Mouse (Mus musculus): ENCODE measurements around the gene Ust. TPM values are rescaled to one million over a fixed set of nuclear protein-coding genes. Genes with fewer than 3 reads are reported as not detected.
"Not testable (repeated sequence)": the region's sequence is repeated elsewhere in the genome, so short reads cannot be mapped to it uniquely, and the experiment has no call there.

Gene Ust
- total RNA-seq (2021) = 1 to 10 TPM; 5.3 to 7.6 TPM
- 2.9 and 3.4 TPM in 2 replicates for polyA plus RNA-seq (2012; rRNA removed)
- long read RNA-seq, full-length matches to known transcripts = 1 of 4 reads
- long read RNA-seq, partial matches to known transcripts = 0 of 4 reads
- long read RNA-seq, other reads (novel, unspliced or antisense) = 3 of 4 reads

DNA sequence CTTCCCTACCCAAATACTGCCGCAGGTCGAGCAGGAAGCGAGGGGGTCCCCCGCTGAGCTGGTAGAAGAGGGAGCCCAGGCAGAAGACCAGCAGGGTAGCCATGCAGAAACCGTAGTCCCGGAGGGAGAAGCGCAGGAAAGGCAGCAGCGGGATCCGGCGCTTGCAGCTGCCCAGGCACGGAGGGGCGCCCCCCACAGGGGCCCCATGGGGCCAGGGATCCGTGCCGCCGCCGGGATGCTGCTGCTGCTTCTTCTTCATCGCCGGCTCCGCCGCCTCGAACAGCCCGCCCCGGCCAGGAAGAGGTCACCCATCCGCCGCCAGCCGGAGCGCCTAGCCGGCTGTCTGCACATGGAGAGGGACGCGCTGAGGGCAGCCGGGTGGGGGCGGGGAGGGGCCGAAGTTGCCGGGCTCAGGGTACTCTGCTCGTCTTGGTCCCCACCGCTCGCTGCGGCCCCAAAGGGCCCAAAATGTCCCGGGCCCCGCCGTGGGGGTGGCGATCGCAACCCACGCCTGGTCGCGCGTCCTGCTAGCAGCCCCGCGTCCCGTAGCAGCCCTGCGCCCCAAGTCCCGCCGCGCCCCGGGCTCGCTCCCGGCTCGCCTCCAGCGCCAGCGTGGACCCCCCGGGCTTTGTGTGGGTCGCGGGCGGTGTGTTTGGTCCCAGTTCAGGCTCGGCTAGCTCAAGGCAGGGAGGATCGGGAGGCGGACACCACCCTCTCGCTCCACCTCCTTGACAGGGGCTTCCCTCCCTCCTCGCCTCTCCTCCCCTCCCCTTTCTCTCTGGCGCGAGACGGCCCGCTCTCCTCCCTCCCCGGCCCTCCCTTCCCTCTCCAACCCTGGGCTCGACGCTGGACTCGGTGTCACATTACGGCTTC, at the start of gene Ust:
Gene Ust, minus strand, starts transcription at position 685 of the 873 bp plus-strand sequence.
- DNase-seq = peak; percentile 91

DNA sequence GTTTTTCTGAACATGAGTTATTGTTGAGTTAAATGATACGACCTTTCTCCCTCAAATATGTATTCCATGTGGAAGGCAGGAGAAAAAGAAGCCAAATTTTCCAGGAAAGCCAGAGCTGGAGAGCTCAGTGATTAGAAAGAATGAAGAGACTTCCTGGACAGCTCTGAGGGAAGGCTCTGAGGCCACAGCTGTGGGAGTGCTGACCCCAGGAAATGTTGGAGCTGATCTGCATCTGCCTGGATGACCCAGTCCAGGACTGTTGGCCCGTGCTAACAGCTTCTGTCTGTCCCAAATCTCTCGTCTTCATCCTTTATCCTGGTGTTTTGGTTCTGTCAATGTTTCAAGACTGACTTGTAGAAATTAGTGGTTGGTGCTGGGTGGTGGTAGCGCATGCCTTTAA, 42.7 kb upstream of the Ust start:
- no peak for DNase-seq

DNA sequence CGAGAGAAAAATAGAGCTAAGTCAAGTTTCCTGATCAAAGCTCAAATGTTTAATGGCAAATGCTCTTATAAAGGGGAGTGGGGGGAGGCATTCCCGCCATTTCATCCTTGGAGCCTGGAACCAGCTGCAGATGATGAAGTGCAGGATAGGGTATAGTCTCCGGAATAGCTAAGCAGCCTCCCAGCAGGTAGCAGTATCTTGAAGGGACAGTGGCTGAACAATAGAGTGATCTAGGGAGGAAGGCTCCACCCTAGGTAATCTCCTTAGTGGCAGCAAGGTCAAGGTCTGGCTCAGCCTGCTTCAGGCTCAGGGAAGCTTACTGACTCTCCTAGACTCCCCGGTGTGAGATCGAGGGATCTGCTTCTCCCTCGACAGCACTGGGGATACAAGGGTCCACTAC, 40.9 kb upstream of the Ust start:
- not testable (repeated sequence) for DNase-seq

DNA sequence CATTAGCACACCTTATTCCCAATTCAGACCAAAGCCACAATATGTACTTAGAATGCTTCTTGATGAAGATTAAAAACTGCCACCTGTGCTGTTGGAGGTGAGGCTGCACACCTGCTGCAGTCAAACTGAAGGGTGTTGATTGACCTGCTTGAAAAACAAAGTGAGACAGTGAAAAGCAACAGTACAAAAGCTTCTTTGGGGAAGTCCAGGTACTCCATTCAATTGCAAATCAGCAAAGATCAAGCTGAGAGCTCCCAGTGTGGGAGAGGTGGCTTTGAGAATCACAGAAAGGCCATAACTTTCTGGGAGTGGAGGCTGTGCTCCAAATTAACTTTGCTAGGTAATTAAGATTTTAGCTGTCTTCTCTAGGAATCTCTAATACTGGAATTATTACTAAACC, 33.6 kb upstream of the Ust start:
- DNase-seq = not testable (repeated sequence)

DNA sequence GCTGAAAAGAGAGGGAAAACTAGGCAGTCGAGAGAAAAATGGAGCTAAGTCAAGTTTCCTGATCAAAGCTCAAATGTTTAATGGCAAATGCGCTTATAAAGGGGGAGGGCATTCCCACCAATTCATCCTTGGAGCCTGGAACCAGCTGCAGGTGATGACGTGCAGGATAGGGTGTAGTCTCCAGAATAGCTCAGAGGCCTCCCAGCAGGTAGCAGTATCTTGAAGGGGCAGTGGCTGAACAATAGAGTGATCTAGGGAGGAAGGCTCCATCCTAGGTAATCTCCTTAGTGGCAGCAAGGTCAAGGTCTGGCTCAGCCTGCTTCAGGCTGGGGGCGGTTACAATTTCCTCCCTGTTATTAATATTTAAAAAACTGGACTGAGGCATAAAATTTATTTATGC, 33.0 kb upstream of the Ust start:
- DNase-seq = not testable (repeated sequence)

DNA sequence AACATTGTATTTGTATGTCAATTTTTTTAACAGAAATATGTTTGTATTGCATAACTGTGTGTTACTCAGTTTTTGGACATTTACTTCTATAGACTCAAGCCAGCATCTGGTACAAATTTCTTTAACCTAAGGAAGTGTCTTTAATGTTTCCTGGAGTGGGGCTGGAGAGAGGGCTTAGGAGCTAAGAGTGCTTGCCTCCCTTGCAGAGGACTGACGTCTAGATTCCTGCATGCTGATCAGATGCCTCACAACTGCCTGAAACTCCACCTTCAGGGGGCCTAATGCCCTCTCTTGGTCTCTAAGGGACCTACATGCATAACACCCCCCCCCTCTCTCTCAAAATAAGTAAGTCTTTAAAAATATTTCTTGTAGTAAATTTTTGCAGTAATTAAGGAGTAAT, 22.9 kb upstream of the Ust start:
- no peak for DNase-seq

DNA sequence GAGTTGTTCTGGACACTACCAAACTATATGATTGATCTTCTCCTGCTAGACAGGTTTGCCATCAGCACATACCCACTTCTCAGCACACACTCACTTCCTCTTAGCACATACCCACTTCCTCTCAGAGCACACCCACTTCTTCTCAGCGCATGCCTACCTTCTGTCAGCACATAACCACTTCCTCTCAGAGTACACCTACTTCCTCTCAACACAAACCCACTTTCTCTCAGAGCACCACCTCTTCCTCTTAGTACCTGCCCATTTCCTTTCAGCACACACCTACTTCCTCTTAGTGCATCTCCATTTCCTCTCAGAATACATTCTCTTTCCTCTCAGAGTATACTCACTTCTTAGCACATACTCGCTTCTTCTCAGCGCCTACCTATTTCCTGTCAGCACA, 16.8 kb upstream of the Ust start:
- DNase-seq = no peak

DNA sequence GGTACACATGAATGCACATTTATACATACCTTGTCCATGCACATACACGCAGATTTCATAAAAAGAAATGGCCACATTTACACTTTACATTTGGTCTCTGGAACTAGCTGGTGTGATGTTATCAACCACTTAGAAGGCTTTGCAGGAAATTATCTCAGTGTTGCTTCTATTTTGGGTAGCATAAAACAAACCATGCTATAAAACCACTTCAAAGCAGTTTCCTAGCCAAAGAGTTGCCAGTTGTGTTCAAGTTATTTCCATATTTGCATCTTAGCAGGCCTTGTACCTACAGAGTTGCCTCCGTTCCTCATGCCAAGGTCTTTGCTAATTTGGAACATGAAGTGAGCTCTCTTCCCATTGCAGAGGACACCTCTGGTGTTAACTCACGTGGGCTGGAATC, 13.0 kb upstream of the Ust start:
- DNase-seq = no peak

DNA sequence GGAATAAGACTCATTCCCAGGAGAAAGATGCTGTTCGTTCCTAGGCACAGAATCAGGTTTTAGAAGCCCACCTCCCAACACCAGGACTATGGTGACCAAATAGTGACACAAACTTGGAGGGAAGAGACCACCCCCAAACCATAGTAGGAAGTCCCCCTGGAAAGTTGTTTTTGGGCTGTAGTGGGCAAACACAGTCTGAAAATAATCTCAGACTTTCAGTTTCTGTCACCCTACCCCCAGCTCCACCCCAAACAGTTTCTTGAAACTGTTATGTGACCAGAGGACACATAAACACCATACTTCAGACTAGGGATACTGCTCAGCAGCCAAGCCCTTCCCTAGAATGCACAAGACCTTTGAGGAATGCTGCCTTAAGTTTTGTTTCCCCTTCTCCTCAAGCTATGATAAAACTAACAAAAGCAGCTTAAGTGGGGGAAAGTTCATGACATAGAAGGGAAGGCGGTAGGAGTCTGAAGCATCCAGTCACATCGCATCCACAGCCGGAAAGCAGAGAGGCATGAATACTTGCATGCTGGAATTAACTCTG, 12.0 kb upstream of the Ust start:
- DNase-seq = no peak

DNA sequence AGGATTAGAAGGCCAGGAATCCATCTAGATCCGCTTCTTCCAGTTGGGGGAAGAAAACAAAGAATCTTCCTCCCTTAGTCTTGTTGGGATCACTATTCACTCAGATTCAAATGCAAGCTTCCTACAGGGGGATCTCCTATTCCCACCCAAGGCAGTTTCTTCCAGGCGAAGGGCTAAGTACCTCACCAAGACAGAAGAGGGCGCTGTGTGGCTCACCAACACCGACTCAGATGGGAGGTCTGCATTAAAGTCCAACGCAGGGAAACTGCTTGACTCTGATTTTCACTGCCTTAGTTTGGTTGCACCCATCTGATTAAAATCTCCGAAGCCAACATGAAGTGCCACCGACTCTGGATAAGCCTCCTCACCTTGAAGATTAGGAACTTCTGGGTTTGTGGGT, 10.5 kb upstream of the Ust start:
- DNase-seq = peak; percentile 21

DNA sequence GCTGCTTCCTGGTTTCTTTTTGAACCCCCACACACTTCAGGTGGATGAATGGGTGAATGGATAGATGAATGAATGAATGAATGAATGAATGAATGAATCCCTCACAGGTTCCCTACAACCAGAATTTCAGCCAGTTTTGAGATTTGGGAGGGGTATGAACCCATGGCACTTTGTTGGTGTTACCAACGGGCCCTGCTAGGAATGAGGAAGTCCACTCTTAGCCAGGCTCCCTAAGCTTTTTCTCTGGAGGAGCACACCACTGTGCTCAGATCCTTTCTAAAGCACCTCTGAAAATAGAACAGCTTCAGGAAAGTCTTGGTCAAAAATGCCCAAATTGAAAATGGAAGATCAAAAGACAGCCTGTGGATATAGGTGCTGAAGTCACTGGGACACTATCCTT, 6.7 kb upstream of the Ust start:
- DNase-seq = no peak

DNA sequence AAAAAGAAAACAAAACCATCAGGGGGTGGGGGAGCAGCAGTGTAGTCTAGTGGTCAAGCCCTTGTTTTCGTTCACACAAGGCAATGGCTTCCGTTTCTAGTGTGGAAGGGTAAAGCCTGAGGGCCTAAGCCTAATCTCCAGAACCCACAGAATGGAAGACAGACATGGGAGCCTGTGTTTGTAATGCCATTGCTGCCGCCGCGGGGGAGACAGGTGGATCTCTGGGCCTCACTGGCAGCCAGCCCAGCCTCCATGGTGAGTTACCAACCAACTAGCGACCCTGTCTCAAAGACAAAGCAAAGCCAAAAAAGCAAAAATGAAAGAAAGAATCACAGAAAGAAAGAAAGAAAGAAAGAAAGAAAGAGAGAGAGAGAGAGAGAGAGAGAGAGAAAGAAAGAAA, 2.9 kb upstream of the Ust start:
- no peak for DNase-seq

DNA sequence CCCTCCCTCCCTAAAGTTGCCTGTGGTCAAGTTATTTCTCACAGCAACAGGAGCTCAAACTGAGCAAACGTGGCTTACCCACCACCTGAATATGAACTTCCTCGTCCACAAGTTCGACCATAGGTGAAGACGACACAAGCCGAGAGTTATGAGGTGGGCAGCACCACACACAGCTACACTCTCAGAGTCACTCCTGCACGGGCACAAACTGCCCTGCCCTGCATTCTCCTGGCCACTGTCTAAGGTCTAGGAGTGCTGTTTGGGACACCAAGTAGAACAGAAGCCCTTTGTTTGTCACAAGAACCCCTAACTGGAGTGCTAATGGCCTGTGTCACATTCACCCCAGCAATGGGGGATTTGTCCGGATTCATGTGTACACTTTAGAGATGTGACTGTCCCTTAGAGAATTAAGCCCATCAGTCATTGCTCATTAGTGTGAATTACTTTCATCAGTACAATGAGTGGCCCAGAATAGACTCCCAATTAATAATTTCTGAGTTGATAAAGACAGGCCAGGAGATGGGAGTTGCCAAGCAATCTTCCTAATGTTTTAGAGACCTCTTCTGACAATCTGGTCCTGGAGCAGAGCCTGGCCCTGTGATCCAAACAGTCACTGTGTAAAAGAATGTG, 2.3 kb upstream of the Ust start:
- no peak for DNase-seq

DNA sequence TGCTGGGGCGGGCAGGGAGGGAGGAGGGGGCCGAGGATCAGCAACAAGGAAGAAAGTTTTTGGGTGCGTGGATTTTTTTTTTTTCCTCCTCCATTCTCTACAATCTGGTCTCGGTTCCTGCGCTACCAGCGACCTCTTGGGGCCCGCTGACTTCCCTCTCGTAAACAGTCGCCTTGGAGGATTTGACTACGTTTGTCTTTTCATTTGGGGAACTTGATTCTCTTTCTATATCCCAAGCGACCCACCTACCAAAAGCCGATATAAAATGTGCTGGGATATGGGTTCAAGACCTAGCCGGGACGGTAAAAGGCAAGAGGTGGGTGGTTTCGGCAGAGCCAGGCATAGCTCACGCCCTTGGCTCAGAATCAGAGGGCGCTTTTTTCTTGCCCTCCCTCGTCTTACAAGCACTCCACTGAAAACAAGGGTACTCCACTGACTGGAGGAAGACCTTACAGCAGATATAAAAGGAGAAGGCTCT, 428 bp upstream of the Ust start:
- no peak for DNase-seq

DNA sequence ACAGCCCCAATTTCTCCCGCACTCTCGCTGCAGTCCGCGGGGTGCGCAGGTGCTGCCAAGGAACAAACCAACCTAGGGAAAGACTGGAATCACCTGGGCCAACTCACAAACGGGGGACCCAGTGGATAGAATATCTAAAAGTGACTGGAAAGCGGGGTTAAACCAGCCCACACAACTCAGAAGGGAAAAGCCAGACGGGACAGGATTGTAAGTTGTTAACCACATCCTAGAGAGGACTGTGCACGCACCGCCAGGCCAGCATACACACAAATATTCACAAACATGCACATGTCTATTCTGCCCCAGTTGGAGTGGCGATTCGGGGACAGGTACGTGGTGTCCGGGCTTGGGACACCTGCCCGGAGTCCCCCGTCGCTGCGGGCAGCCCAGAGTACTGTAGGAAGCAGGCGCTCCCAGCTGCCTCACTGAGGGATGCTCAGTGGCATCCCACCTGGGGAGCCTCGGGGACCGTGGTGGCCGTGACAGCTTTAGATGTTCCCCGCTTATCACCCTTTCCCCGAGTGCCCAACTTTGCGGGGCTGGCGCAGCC, 959 bp downstream of the Ust start:
- DNase-seq = no peak

DNA sequence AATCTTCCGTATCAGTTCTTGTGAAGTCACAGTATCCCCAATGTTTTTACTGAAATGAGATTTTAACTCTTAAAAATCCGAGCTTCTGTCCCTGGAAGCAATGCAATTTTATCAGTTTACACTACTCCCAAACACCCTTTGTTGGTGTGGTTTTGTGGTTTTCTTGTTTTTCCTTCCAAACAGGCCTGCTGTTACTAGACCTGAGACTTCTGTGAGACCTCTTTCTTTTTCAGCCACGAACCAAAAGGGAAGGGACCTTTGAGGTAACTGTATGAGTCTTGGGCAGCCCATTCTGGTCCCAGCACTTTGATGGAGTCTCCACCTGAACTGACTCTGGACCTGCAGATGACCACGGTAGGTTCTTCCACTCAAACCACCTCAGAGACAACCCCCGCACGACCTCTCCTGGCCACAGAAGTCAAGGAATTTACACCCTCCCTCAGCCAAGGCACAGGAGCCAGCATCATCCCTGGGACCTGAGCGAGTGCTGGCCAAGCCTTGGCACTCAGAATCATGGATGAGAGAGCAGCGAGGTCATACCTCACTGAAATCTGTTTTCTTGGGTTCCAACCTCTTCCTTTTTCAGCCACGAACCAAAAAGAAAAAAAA, 1.6 kb downstream of the Ust start:
- DNase-seq = no peak

DNA sequence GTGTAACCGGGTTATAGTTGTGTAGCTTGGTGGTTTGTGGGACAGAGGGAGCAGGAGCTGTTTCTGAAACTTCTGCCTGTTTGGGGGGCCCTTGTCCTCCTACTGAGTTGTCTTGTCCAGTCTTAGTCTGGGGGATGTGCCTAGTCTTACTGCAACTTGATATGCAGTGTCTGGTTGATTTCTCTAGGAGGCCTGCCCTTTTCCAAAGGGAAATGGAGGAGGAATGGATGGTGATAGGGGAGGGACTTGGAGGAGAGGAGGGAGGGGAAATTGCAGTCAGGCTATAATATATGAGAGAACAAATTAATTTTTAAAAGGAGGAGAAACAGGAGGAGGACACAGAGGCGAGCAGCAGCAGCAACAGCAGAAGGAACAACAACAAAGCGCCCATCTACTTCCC, 4.9 kb downstream of the Ust start:
- no peak for DNase-seq

DNA sequence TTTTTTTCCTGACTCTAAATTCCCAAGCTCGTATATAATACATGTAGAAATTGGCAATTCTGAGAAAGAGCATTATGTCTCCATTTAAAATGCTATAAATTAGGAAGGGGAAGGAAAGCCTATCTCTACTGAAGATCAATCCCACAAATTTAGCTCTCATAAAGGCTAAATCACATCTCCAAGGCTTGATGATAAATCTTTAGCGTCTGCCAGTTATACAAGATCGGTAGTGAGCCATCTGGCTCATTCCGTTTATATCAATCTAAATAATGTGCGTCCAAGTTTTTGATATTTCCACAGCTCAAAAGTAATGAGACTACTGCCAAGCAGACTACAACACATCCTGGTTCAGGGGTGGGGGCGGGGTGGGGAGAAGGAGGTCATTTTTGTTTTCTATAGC, 6.4 kb downstream of the Ust start:
- no peak for DNase-seq

DNA sequence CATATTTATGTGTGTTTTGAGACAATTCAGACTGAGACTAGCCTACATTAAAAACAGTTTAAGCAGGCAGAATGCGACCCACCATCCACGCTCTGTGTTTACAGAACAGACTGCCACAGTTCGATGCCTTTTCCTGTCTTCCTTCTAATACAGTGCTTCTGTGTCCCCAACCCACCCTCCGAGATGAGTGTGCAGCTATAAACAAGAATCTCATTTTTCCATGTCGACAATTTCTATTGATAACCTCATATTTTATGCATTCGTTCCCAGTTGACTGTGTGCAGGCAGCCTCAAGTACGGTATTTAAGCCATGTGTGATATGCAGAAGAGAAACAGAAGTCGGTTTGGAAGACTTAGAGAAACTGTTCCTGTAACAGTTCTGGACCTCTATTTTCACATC, 6.9 kb downstream of the Ust start:
- DNase-seq = no peak

DNA sequence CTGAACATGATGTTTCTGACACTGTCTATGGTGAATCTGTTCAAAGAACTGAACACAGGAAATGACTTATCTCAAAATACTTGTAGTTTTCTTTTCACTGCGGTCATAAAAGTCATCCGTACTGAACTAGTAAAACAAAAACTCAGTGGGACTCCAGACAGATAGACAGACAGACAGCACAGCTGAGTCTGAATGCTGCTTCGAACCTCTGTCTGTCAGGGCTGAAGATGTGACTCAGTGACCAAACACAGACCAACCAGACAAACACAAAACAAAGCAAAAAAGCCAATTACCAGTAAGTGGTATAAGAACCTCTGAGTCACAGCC, 12.4 kb downstream of the Ust start:
- DNase-seq = no peak

DNA sequence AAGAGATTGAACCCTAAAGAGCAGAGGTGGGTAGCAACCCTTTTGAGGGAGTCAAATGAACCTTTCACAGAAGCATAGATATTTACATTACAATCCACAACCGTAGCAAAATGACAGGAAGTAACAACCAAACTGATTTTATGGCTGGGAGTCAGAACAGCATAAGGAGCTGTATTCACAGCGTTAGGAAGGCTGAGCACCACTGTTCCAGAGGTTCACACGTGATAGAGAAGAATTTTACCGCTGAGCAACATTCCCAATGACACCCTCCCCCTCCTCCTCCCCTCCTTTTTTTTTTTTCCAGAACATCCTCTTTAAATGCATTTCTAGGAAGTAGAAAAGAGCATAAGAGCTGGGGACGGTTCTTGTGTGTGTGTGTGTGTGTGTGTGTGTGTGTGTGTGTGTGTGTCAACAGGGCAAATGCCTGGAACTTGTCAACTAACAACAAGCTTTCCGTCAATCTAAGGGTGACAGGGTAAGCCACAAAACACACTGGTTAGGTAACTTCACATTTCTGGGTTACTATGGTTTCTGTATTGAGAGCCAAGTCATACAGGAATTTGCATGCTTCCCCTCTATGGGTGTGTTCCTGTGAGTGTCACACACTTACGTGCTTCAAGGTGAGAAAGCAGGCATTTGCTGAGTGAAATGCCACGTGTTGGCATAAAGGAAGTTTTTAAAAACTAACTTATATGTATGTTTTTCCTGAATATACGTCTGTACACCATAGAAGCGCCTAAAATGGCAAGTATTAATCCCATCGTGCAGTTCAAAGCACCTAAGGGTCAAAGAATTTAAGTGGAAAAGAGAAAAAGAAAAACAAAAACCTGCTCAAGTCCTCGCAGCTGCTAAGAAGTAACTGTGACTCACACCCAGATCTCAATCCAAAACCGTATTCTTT, 13.0 kb downstream of the Ust start:
- DNase-seq = no peak

Measured in adrenal gland, adult 2 months (tissue).